Mouse (Mus musculus) olfactory bulb, adult 2 months (tissue): ENCODE results near the gene Nipa1.

Experiments
- CTCF ChIP-seq: fragments of 200-500 bp; IDR thresholded peaks from 2 replicates; pipeline ENCODE4 v1.5.1; 2012; ENCODE audit warnings: low read depth, mild to moderate bottlenecking, low read length, moderate library complexity; ENCODE audit not compliant: insufficient read depth
- POLR2A ChIP-seq: fragments of 200-500 bp; IDR thresholded peaks from 2 replicates; pipeline ENCODE4 v1.6.1; 2012; ENCODE audit warnings: mild to moderate bottlenecking, low read depth, low read length, moderate library complexity; ENCODE audit not compliant: insufficient read depth

GRCm38 (mm10) chr7:56044267-56044629 lies 24.5 kb upstream of the Nipa1 start:
- TF ChIP-seq POLR2A: no peak
- no peak for TF ChIP-seq CTCF
